9 mouse cellular contexts compared by ENCODE assay signal in genomic region chr4:47603378-47603777, GRCm38 (mm10).
DNase-seq lines count a peak whose midpoint lies in the region; ATAC-seq and TF ChIP-seq lines count a peak whose summit lies in the region.
"Had no signal": no experiment of that assay in that cellular context is flagged by ENCODE, and none has a peak within 500 bp of the region (broad histone marks: within the 10 kb centered on the region; RNA-seq: fewer than 3 reads in every experiment).

No protein-coding gene starts in this region.

- no peak for TF ChIP-seq CTCF in lung, postnatal 0 days (IDR thresholded peaks at IDR 0.05)

- TF ChIP-seq EP300 in lung, postnatal 0 days (IDR thresholded peaks at IDR 0.05), result no peak

- peak; percentile 44 for DNase-seq in cerebellum, adult 8-10 months
- DNase-seq in cerebellum, postnatal 14 days, result no peak
- DNase-seq in lung, postnatal 0 days (ENCODE audit: low spot score), result no peak
- DNase-seq in lung, adult 18-20 months, result no peak
- DNase-seq in intestine, embryonic 14.5 days (ENCODE audit: low spot score), result no peak
- no peak for DNase-seq in urinary bladder, postnatal 10 days (ENCODE audit: low spot score)
- no peak for DNase-seq in gastrocnemius, adult 8-10 months (ENCODE audit: low spot score in 2 of 2)
- DNase-seq: layer of hippocampus, postnatal 36 days had no signal

- no peak for ATAC-seq in lung, postnatal 0 days
- ATAC-seq in intestine, embryonic 14.5 days (replicated peaks; ENCODE audit: low FRiP score, low TSS enrichment, low read depth), result no peak
- no peak for ATAC-seq in stomach, embryonic 14.5 days (ENCODE audit: insufficient number of reproducible peaks, insufficient read depth, low FRiP score, low read depth)

- H3K4me2 ChIP-seq in lung, postnatal 0 days (replicated peaks; ENCODE audit: low read depth, low read length), result peak overlapping the region; percentile 58
- H3K4me2 ChIP-seq in intestine, embryonic 14.5 days (ENCODE audit: low read length), result peak overlapping the region; percentile 41
- peak overlapping the region; percentile 38 for H3K4me2 ChIP-seq in stomach, embryonic 14.5 days (replicated peaks; ENCODE audit: low read depth, low read length)

- no peaks in the 10 kb centered on the region for H3K36me3 ChIP-seq in lung, postnatal 0 days (ENCODE audit: insufficient read depth, low read length)
- H3K36me3 ChIP-seq in intestine, embryonic 14.5 days (ENCODE audit: control insufficient read depth, insufficient read depth, low read length), result no peaks in the 10 kb centered on the region
- no peaks in the 10 kb centered on the region for H3K36me3 ChIP-seq in stomach, embryonic 14.5 days (ENCODE audit: control insufficient read depth, insufficient read depth, low read length)

- no peak overlapping the region for H3K9ac ChIP-seq in lung, postnatal 0 days (replicated peaks; ENCODE audit: low read depth)
- no peak overlapping the region for H3K9ac ChIP-seq in intestine, embryonic 14.5 days (ENCODE audit: low read length)
- no peak overlapping the region for H3K9ac ChIP-seq in stomach, embryonic 14.5 days (replicated peaks; ENCODE audit: low read depth, low read length)

- no peaks in the 10 kb centered on the region for H3K27me3 ChIP-seq in lung, postnatal 0 days (replicated peaks; ENCODE audit: insufficient read depth, low read length)
- H3K27me3 ChIP-seq in intestine, embryonic 14.5 days (replicated peaks; ENCODE audit: control insufficient read depth, insufficient read depth, low read length), result no peaks in the 10 kb centered on the region
- H3K27me3 ChIP-seq in stomach, embryonic 14.5 days (ENCODE audit: control insufficient read depth, insufficient read depth, low read length), result no peaks in the 10 kb centered on the region

- H3K9me3 ChIP-seq in lung, postnatal 0 days (ENCODE audit: low read length), result no peaks in the 10 kb centered on the region
- no peaks in the 10 kb centered on the region for H3K9me3 ChIP-seq in intestine, embryonic 14.5 days (ENCODE audit: control insufficient read depth, low read length)
- no peaks in the 10 kb centered on the region for H3K9me3 ChIP-seq in stomach, embryonic 14.5 days (ENCODE audit: control insufficient read depth, low read depth, low read length)

- no peaks in the 10 kb centered on the region for H3K4me1 ChIP-seq in lung, postnatal 0 days (ENCODE audit: insufficient read depth, low read depth, low read length)
- H3K4me1 ChIP-seq in intestine, embryonic 14.5 days (replicated peaks; ENCODE audit: control insufficient read depth, insufficient read depth, low read length), result no peaks in the 10 kb centered on the region
- no peaks in the 10 kb centered on the region for H3K4me1 ChIP-seq in stomach, embryonic 14.5 days (ENCODE audit: control insufficient read depth, insufficient read depth, low read length)

- 50% methylated on average over 6 of the region's 6 CpGs for WGBS in lung, postnatal 0 days
- WGBS in intestine, embryonic 14.5 days, result 67% methylated on average over 6 of the region's 6 CpGs
- 63% methylated on average over 6 of the region's 6 CpGs for WGBS in stomach, embryonic 14.5 days

- peak overlapping the region; percentile 24 for H3K4me3 ChIP-seq in lung, postnatal 0 days (ENCODE audit: low read depth, low read length)
- H3K4me3 ChIP-seq in intestine, embryonic 14.5 days (ENCODE audit: low read depth, low read length), result peak overlapping the region; percentile 10; the same call in 1 of the 2 replicates
- peak overlapping the region; percentile 9; the same call in 1 of the 2 replicates for H3K4me3 ChIP-seq in stomach, embryonic 14.5 days (ENCODE audit: low read depth, low read length)

- H3K27ac ChIP-seq in lung, postnatal 0 days (ENCODE audit: low read length), result no peak overlapping the region
- peak overlapping the region; percentile 43; the same call in 1 of the 2 replicates for H3K27ac ChIP-seq in intestine, embryonic 14.5 days (ENCODE audit: low read depth)
- peak overlapping the region; percentile 69; the same call in 1 of the 2 replicates for H3K27ac ChIP-seq in stomach, embryonic 14.5 days (ENCODE audit: low read length)
